Mouse (Mus musculus) MEL (cell line): ENCODE data around the gene Olfr1469.

Experiments
- CHD2 ChIP-seq: IDR thresholded peaks from 2 replicates; pipeline ENCODE4 v1.6.1; 2011; ENCODE audit warnings: low read length, improper control_type of control experiment
- CTCF ChIP-seq, 3 experiments: IDR thresholded peaks in 2 of 3; conservative IDR thresholded peaks in 1 of 3; 2 replicates each; pipeline ENCODE4 v1.5.1; 2011 to 2012; ENCODE audit warnings: low read length in 3 of 3, low read depth in 2 of 3, mild to moderate bottlenecking in 2 of 3, improper control_type of control experiment in 1 of 3, inconsistent platforms in 1 of 3, mixed read lengths in 1 of 3, moderate library complexity in 1 of 3; ENCODE audit not compliant: control insufficient read depth in 1 of 3, insufficient read depth in 1 of 3, poor library complexity in 1 of 3, severe bottlenecking in 1 of 3
- E2F4 ChIP-seq: IDR thresholded peaks from 2 replicates; pipeline ENCODE4 v1.6.1; 2011; ENCODE audit warnings: low read depth, low read length, improper control_type of control experiment, borderline replicate concordance
- EP300 ChIP-seq, 2 experiments: IDR thresholded peaks; 2 replicates each; pipeline ENCODE4 v1.6.1; 2011; ENCODE audit warnings: improper control_type of control experiment in 2 of 2, low read length in 2 of 2, low read depth in 1 of 2, mild to moderate bottlenecking in 1 of 2
- GATA1 ChIP-seq: IDR thresholded peaks from 2 replicates; pipeline ENCODE4 v1.6.1; 2011; ENCODE audit warnings: low read depth, low read length, improper control_type of control experiment
- HCFC1 ChIP-seq: IDR thresholded peaks from 2 replicates; pipeline ENCODE4 v1.6.1; 2012; ENCODE audit warnings: low read depth, mild to moderate bottlenecking, inconsistent platforms, low read length, improper control_type of control experiment, moderate library complexity
- JUND ChIP-seq: IDR thresholded peaks from 2 replicates; pipeline ENCODE4 v1.6.1; 2011; ENCODE audit warnings: low read depth, mild to moderate bottlenecking, improper control_type of control experiment, low read length
- MEF2A ChIP-seq: IDR thresholded peaks from 2 replicates; pipeline ENCODE4 v1.6.1; 2014; ENCODE audit warnings: low read depth, mild to moderate bottlenecking, inconsistent platforms, low read length, improper control_type of control experiment; ENCODE audit not compliant: poor library complexity, insufficient replicate concordance, severe bottlenecking; ENCODE audit errors: extremely low read depth
- MXI1 ChIP-seq: IDR thresholded peaks from 2 replicates; pipeline ENCODE4 v1.6.1; 2011; ENCODE audit warnings: mild to moderate bottlenecking, low read depth, low read length, improper control_type of control experiment
- POLR2AphosphoS2 ChIP-seq: IDR thresholded peaks from 2 replicates; pipeline ENCODE4 v1.6.1; 2011; ENCODE audit warnings: low read length, improper control_type of control experiment
- TAL1 ChIP-seq: IDR thresholded peaks from 2 replicates; pipeline ENCODE4 v1.6.1; 2012; ENCODE audit warnings: mild to moderate bottlenecking, inconsistent platforms, low read length, moderate library complexity, mixed read lengths

- TF ChIP-seq GATA1 (no peak), HCFC1 (no peak), EP300 (IDR thresholded peaks at IDR 0.05; ENCODE audit: low read depth in 1 of 2, low read length in 2 of 2) (no peak), CTCF (IDR thresholded peaks at IDR 0.05 in 2 of 3, conservative IDR thresholded peaks at IDR 0.05 in 1 of 3; ENCODE audit: control insufficient read depth in 1 of 3, insufficient read depth in 1 of 3, low read depth in 2 of 3, low read length in 3 of 3, poor library complexity in 1 of 3, severe bottlenecking in 1 of 3) (no peak), POLR2AphosphoS2 (no peak), JUND (no peak), TAL1 (no peak), MXI1 (no peak), E2F4 (no peak), CHD2 (no peak), MEF2A (no peak)
Measured at GRCm38 (mm10) chr19:13407549-13407948, at the start of gene Olfr1469.
